Mouse (Mus musculus) intestine, embryonic 16.5 days (tissue): ENCODE results near the gene Bahcc1. TPM values are rescaled to one million over a fixed set of nuclear protein-coding genes. Genes with fewer than 3 reads are reported as not detected.

Experiments used
- ATAC-seq: fragments of 200-750 bp; cut with Nextera tagmentation; 2 replicates; pipeline ENCODE4 v1.8.0; 2017; ENCODE audit warnings: moderate TSS enrichment, moderate library complexity
- H3K27ac ChIP-seq: fragments of 300-500 bp; sonication (generic); 2 replicates; pipeline ENCODE4 v1.5.1; 2014; ENCODE audit warnings: mild to moderate bottlenecking, low read length
- H3K27me3 ChIP-seq: fragments of 300-500 bp; sonication (generic); replicated peaks from 2 replicates; pipeline ENCODE4 v1.6.1; 2014; ENCODE audit warnings: low read length, control low read depth, mixed read lengths; ENCODE audit not compliant: control insufficient read depth, insufficient read depth
- H3K36me3 ChIP-seq: fragments of 300-500 bp; sonication (generic); 2 replicates; pipeline ENCODE4 v1.6.1; 2014; ENCODE audit warnings: low read length, control low read depth; ENCODE audit not compliant: control insufficient read depth, insufficient read depth
- H3K4me1 ChIP-seq: fragments of 300-500 bp; sonication (generic); 2 replicates; pipeline ENCODE4 v1.6.1; 2014; ENCODE audit warnings: low read length, control low read depth, mixed read lengths; ENCODE audit not compliant: control insufficient read depth, insufficient read depth
- H3K4me2 ChIP-seq: fragments of 300-500 bp; sonication (generic); 2 replicates; pipeline ENCODE4 v1.6.1; 2014; ENCODE audit warnings: low read depth, low read length, control low read depth
- H3K4me3 ChIP-seq: fragments of 300-500 bp; sonication (generic); 2 replicates; pipeline ENCODE4 v1.5.1; 2014; ENCODE audit warnings: mild to moderate bottlenecking, low read length
- H3K9ac ChIP-seq: fragments of 300-500 bp; sonication (generic); 2 replicates; pipeline ENCODE4 v1.6.1; 2014; ENCODE audit warnings: low read depth, low read length
- H3K9me3 ChIP-seq: fragments of 300-500 bp; sonication (generic); 2 replicates; pipeline ENCODE4 v1.6.1; 2016; ENCODE audit warnings: low read length, control low read depth; ENCODE audit not compliant: control insufficient read depth
- whole genome bisulfite sequencing: fragments of 180-500 bp; shearing (Covaris S2); extraction: QIAGEN DNeasy Blood & Tissue Kit; methylation state at CpG from one replicate; pipeline ENCODE4 v1.1.7; 2014; 5-methylcytosine and 5-hydroxymethylcytosine counted together
- polyA plus RNA-seq: library from polyadenylated mRNA; unstranded; fragments of >200 nt; fragmentation: Nextera tagmentation; extraction: Ambion mirVana; gene quantifications from 2 replicates; pipeline ENCODE4 v1.2.1, GENCODE M21; 2015

Gene Bahcc1
- polyA plus RNA-seq, 1 experiment from 2014 or later = 5.7 TPM

DNA sequence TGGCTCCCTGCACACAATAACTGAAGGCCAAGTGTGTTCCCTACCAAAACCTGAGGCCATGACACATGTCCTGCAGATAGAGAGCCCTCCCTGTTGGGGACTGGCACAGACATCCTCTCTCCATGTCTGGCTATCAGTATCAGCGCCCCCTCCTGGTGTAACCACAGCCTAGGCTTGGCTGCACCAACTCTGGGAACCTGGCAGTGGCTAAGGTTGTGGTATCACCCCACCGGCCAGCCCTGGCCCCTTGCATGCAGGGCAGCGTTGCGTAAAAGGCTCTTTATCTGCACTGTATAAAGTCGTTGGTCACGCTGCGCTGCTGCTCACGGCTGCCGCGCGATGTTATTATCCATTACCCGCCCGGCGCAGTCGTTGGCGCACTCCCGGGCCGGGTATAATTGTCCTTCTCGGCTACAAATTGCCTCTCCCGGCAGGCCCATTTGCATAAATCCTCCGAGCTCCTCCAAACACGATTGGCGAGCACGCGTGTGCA is 47.6 kb downstream of the Bahcc1 start:
- peaks cover 23% of the 10 kb centered on the region for H3K36me3 ChIP-seq
- no peaks in the 10 kb centered on the region for H3K27me3 ChIP-seq
- no peak overlapping the region for H3K27ac ChIP-seq
- H3K4me1 ChIP-seq = no peaks in the 10 kb centered on the region
- H3K4me3 ChIP-seq = no peak overlapping the region
- peak; percentile 28; the same call in 1 of the 2 replicates for ATAC-seq
- H3K4me2 ChIP-seq = no peak overlapping the region
- 71% methylated on average over 25 of the region's 25 CpGs for WGBS
- H3K9ac ChIP-seq = no peak overlapping the region
- no peaks in the 10 kb centered on the region for H3K9me3 ChIP-seq

DNA sequence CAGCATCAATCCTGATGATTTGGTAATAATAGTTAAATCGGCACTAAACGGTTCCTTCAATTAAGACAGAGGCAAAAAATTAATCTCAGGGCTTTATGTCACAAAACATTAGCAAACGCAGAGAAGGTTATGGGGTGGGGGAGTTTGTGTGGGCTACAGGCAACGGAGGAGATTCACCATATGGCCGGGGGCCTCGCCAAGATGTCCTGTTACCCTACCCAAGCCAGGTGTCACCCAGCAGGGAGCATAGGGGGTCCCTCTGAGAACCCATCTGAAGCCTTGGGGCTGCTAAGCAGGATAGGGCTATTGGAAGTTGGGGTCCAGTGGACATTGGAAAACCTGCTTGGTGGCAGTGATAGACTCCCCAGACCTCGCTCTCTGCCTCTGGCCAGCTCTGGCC is 48.0 kb downstream of the Bahcc1 start:
- no peaks in the 10 kb centered on the region for H3K9me3 ChIP-seq
- no peak overlapping the region for H3K9ac ChIP-seq
- 84% methylated on average over 7 of the region's 7 CpGs for WGBS
- no peak overlapping the region for H3K4me3 ChIP-seq
- peaks cover 24% of the 10 kb centered on the region for H3K36me3 ChIP-seq
- no peaks in the 10 kb centered on the region for H3K4me1 ChIP-seq
- H3K4me2 ChIP-seq = no peak overlapping the region
- H3K27ac ChIP-seq = no peak overlapping the region
- no peak for ATAC-seq
- H3K27me3 ChIP-seq = no peaks in the 10 kb centered on the region

DNA sequence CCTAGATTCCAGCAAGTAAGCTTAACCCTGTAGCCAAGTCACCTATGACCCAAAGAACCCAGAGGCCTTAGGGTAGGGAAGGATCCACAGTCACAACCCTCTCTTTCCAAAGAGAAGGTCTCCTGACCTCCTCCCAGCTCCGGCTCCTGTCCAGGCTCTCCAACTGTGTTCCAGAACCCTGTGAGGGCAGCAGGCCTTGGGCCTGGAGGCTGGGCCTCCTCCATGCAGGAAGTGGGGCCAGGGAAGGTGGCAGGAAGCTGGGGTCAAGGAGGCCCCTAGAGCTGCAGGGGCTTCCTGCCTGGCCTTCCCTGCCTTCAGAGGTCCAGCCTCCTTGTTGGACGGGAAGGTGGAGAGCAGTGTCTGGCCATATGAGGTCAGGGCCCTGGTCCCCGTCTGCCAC is 48.5 kb downstream of the Bahcc1 start:
- no peak overlapping the region for H3K4me2 ChIP-seq
- H3K27ac ChIP-seq = no peak overlapping the region
- peaks cover 24% of the 10 kb centered on the region for H3K36me3 ChIP-seq
- H3K9me3 ChIP-seq = no peaks in the 10 kb centered on the region
- H3K4me3 ChIP-seq = no peak overlapping the region
- ATAC-seq = no peak
- H3K27me3 ChIP-seq = no peaks in the 10 kb centered on the region
- no peak overlapping the region for H3K9ac ChIP-seq
- H3K4me1 ChIP-seq = no peaks in the 10 kb centered on the region
- WGBS = 72% methylated on average over 3 of the region's 3 CpGs

DNA sequence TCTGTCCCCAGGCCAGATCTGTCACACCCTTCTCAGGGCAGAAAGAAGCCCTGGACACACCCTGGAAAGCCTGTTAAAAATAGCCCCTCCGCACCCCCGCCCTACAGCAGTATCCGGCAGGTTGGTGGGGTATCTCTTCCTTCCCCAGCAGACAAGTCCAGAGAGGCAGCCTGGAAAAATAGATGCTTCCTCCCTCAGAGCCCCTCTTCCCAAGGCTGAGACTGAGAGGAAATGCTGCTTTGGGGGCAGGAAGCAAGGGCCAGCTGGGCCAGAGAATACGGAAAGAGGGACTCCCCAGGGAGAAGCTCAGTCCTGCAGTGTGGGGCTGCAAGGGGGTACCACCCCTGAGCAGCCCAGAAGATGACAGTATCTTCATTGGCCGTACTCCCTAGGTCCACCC is 50.8 kb downstream of the Bahcc1 start:
- H3K9me3 ChIP-seq = no peaks in the 10 kb centered on the region
- no peaks in the 10 kb centered on the region for H3K27me3 ChIP-seq
- WGBS = 80% methylated on average over 5 of the region's 5 CpGs
- peaks cover 31% of the 10 kb centered on the region for H3K36me3 ChIP-seq
- no peak overlapping the region for H3K27ac ChIP-seq
- no peak overlapping the region for H3K4me2 ChIP-seq
- H3K4me3 ChIP-seq = no peak overlapping the region
- H3K4me1 ChIP-seq = no peaks in the 10 kb centered on the region
- no peak overlapping the region for H3K9ac ChIP-seq
- ATAC-seq = no peak

DNA sequence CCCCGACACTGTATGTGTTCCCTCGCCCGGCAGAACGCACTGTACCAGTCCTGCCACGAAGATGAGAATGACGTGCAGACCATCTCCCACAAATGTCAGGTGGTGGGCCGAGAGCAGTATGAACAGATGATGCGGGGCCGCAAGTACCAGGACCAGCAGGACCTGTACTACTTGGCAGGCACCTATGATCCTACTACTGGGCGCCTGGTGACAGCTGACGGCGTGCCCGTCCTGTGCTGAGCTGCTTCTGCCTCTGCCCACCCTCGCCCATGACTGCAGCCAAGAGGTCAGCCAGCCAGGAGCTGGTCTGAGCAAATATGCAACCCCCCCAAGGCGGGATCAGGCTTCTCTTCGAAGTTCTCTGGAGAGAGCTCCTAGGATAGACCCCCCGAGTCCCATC is 56.9 kb downstream of the Bahcc1 start:
- H3K4me1 ChIP-seq = 0 out of 2 replicates have a peak, but pooled peaks cover 3% of the 10 kb centered on the region
- peaks cover 13% of the 10 kb centered on the region for H3K36me3 ChIP-seq
- 95% methylated on average over 17 of the region's 17 CpGs for WGBS
- no peak overlapping the region for H3K4me3 ChIP-seq
- no peak overlapping the region for H3K4me2 ChIP-seq
- H3K27me3 ChIP-seq = no peaks in the 10 kb centered on the region
- H3K9ac ChIP-seq = no peak overlapping the region
- no peak overlapping the region for H3K27ac ChIP-seq
- H3K9me3 ChIP-seq = no peaks in the 10 kb centered on the region
- no peak for ATAC-seq

DNA sequence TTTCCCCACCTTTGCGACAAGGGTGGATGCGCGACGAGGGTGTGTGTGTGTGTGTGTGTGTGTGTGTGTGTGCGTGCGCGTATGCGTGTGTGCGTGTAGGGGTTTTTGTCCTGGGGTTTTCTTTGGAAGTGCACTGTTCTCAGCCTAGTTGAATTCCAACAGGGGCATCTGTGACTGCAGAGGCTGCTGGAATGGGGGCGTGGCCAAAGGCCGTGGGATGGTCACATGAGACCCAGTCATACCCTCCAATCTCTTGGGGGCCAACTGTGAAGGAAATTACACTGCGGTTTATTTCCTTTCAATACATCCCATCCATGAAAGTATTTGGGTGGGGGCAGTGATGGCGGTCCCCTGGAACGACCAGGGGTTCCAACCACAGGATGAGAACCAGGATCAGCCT is 57.5 kb downstream of the Bahcc1 start:
- Histone ChIP-seq H3K9ac (no peak overlapping the region), H3K36me3 (peaks cover 11% of the 10 kb centered on the region), H3K4me3 (no peak overlapping the region), H3K27ac (no peak overlapping the region), H3K27me3 (no peaks in the 10 kb centered on the region), H3K9me3 (no peaks in the 10 kb centered on the region), H3K4me1 (peaks cover 6% of the 10 kb centered on the region), H3K4me2 (no peak overlapping the region)
- no peak for ATAC-seq
- WGBS = 89% methylated on average over 14 of the region's 14 CpGs

DNA sequence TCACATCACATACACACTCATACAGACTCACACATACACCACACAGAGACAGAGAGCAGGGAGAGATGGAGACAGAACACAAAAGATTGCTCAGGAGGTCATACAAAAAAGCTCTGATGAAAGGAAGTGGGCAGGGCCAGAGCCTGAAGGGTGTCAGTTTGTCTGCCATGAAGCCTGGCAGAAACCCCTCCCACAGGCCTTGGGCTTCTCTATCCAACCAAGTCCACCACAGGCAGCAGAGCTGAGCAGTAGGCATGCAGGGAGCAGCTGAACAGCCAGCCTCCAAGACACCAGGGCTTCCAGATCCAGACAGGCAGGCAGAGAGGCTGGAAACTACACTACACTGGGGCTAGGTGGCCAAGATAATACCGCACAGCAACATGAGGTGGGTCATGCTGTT is 61.0 kb downstream of the Bahcc1 start:
- no peaks in the 10 kb centered on the region for H3K27me3 ChIP-seq
- no peaks in the 10 kb centered on the region; the same call in 1 of the 2 replicates for H3K36me3 ChIP-seq
- WGBS = 74% methylated on average over 1 of the region's 1 CpGs

DNA sequence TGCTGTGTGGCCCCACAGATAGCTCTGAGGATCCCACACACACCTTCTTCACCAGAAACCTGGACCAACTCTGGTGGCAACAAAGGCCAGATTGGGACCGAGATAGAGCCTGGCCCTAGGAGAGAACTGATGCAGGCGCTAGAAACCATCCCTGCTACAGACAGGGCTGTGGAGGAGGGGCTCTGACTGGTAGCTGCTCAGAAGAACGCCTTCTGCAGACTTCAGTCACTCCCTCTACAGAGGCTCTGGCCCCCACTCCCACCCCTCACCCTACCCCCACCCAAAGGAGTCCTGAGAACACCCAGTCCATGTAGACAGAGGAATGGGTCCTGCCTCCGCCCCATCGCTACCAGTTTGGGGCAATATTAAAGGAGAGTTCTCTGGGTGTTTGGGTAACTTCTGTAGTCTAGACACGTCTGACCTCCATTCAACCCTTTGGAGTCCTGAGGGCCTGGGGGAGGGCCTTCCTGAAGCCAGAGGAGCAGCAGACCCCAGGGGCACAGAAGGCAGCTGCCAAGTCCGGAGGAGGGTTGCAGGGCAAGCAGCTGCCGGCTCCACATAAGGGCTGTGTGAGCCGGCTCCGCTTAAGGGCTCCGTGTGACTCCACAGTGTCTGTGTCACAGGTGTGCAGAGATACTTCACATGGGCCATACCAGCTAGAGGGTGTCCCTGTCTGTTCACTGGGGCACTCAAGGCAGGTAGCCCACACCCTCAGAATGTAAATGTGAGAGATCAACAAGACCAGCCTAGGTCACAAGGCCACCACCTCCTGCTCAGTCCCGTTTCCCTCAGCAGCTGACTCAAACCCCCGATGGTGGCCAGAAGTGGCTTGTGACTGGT is 63.8 kb downstream of the Bahcc1 start:
- Histone ChIP-seq H3K9ac (no peak overlapping the region), H3K4me1 (peaks cover 12% of the 10 kb centered on the region), H3K27me3 (no peaks in the 10 kb centered on the region), H3K4me2 (no peak overlapping the region), H3K9me3 (no peaks in the 10 kb centered on the region), H3K36me3 (no peaks in the 10 kb centered on the region), H3K4me3 (no peak overlapping the region), H3K27ac (no peak overlapping the region)
- WGBS = 43% methylated on average over 13 of the region's 13 CpGs
- no peak for ATAC-seq

More for the DNA sequence above, 61.0 kb downstream of the Bahcc1 start:
- Histone ChIP-seq H3K4me3 (no peak overlapping the region), H3K27ac (no peak overlapping the region), H3K4me1 (peaks cover 12% of the 10 kb centered on the region), H3K4me2 (no peak overlapping the region), H3K9ac (no peak overlapping the region), H3K9me3 (no peaks in the 10 kb centered on the region)
- ATAC-seq = peak; percentile 19; the same call in 1 of the 2 replicates

DNA sequence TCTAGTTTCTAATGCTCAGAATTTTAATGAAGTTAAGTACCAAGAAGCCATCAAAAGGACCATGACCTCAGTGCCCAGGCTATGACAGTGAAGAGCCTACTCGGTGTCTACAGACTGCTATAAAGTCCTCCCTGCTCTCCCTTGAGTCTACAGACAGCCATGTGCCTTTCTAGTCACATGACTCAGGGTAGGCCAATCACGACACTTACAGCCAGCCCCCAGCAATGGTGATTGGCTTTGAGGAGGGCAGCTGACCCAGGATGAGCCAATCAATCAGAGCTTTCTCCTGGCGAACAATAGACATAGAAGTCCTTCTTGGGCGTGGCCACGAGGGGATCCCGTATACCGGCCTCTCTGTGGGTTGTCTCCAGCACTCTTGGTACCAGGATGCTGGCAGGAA is 65.0 kb downstream of the Bahcc1 start:
- Histone ChIP-seq H3K9me3 (no peaks in the 10 kb centered on the region), H3K4me2 (no peak overlapping the region), H3K27ac (no peak overlapping the region), H3K36me3 (no peaks in the 10 kb centered on the region), H3K4me1 (peaks cover 12% of the 10 kb centered on the region), H3K27me3 (no peaks in the 10 kb centered on the region), H3K4me3 (no peak overlapping the region), H3K9ac (no peak overlapping the region)
- ATAC-seq = no peak
- WGBS = 82% methylated on average over 7 of the region's 7 CpGs
